Mouse (Mus musculus): Measurements from ENCODE around the gene Ctnna2.

DNA sequence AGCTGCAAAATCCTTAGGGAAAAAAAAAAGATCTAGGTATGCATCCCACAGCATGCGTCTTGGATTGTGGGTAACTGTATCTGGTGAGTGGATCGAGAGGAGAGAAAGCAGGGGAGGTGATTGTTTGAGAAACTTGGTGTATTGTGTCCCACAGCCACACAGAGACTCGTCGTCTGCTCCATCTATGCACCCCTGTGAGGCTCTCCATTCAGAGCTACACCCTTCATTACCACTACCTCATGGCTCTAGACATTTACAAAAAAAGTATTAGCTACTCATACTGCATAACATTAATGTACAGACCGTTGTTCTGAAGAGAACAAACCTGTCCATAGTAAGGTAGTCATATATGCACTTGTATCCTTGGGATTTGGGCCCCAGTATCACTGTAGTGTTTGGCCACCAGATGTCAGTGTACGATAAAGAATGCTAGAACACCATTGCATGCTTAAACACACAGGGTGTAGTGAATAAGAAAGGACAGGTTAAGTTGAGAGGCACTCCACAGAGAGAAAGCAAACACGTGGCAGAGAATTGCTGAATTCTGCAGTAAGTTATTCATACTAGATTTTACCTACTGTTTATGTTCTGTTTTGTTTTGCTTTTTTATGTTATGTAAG, 350.8 kb downstream of the Ctnna2 start:
- TF ChIP-seq CTCF (IDR thresholded peaks at IDR 0.05; ENCODE audit: borderline replicate concordance, control insufficient read depth, extremely low read depth, insufficient read depth, low read length, poor library complexity) (no peak), POLR2A (IDR thresholded peaks at IDR 0.05; ENCODE audit: control insufficient read depth, extremely low read depth, insufficient read depth, low read length, poor library complexity) (no peak)

Data from thymus, adult 2 months (tissue).